Mouse (Mus musculus): ENCODE measurements at regions not wholly inside any gene's neighbourhood (a gene's known extent, or its start where the extent isn't known, plus 50 kb on each side); places are given as distances from the start of the nearest gene placed in this dataset.
A peak's percentile ranks its signal among the peaks of the same experiment; 100 is the strongest.

DNA sequence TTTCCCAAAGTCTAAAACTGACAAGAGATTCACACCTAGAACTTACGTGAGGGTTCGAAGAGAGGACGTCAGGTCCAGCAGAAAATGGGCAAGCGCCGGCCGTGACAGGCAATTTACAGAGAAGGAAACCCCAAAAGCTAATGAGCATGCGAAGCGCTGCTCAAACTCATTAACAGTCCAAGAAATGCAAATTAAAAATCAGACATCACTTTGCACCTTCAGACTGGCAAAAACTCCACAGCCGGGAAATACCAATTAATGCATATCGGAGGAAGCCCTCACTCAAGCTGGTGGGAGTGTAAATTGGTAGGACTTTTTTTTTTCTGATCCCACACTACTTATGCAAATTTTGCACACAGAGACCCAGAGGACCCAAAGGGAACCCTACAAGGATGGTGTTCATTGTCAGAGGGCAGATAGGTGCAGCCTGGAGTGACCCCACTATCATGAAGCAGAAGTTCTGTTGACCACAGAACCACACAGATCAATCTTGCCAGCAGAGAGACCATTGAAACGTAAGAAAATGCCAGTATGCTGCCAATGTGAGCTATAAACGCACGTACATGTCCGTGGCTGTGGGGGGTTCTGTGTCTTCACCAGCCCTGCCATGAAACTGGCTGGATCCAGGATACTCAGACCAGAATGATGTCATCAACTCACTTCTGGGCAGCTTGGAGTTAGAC lies 74.8 kb upstream of the Mvb12b start:
- ATAC-seq (replicated peaks; ENCODE audit: low FRiP score, poor library complexity, severe bottlenecking) = no peak

DNA sequence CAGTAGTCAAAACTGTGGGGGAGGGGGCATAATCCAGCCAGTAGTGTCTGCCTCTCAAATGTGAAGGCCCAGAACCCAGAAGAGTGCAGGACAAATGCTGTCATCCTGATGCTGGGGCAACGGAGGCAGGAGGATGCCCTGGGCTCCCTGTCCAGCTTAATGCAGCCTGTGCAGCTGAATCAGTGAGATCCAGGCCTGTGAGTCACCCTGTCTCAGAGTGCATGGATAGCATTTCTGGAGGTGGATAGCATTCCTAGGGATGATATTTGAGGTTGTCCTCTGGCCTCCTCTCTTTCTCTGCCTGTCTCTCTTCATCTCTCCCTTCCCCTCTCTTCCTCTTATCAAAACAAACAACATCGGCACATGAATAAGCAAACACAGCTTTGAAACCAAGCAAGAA lies 73.8 kb upstream of the Mvb12b start:
- no peak for ATAC-seq (replicated peaks; ENCODE audit: low FRiP score, poor library complexity, severe bottlenecking)

DNA sequence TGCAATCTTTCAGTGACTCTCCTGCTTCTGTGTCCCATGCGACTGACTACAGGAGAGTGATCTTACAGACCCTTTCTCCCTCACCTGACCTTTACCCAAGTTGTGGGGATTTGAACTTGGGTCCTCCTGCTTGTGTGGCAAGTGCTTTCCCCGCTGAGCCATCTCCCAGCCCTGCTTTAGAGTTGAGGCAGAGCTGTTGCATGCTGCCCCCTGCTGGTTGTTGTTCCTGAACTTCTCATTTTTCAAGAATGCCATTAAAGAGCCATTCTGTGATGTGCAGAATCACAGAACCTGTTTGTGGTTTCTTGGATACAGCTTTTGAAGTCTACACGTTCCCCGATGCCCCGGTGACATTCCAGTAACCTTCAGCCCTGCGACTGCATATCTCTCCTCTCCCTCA lies 70.0 kb upstream of the Mvb12b start:
- 0 out of 2 replicates have a peak, but pooled peaks have one; percentile 30 for ATAC-seq (replicated peaks; ENCODE audit: low FRiP score, poor library complexity, severe bottlenecking)

DNA sequence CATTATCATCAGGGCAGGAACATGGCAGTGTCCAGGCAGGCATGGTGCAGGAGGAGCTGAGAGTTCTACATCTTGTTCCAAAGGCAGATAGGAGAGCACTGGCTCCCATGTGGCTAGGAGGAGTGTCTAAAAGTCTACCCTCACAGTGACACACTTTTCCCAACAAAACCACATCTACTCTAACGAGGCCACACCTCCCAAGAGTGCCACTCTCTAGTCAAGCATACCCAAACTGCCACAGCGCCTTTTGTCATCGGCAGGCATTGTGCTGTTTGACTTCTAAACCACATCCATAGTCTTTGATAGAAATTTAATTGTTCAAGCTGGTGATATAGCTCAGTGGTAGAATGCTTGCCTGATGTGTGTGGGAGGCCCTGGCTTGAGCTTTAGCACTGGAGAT lies 56.6 kb upstream of the Mvb12b start:
- ATAC-seq (replicated peaks; ENCODE audit: low FRiP score, poor library complexity, severe bottlenecking) = no peak

DNA sequence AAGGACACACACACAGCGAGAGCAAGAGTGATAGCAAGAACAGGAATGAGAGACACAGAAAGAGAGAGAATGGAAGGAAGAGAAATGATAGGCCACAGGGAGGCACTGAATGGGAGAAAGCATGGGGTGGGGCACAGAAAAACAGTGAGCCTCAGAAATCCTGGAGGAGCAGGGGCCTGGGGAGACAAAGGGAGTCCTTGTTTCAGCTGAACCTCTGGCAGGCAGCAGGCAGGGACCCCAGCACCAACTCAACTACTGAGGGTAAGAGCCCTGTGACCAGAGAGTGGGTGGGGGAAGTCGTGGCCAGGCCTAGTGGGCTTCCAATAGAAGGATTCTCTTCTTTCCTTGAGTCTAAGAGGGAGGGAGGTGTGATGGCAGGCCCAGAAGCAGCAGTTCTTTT lies 54.3 kb upstream of the Mvb12b start:
- ATAC-seq (replicated peaks; ENCODE audit: low FRiP score, poor library complexity, severe bottlenecking) = no peak

DNA sequence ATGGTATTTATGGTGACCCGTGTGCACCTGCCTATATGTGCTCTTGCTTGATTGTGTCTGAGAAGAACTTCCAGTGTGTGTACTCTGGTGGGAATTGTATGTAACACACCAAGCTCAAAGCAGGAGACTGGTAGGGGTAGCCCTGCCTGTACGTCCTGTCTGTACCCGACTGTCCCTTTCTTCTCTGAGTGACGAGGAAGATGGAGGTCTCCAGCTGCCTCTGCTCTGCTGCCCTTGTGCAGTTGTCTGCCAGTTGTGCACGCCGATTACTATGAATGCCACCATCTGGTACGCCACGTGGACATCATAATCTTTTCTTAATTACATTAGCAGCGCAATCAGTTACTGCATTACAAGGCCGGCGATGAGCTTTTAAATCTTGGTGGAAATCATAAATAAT lies 53.6 kb upstream of the Mvb12b start:
- ATAC-seq (replicated peaks; ENCODE audit: low FRiP score, poor library complexity, severe bottlenecking) = no peak

DNA sequence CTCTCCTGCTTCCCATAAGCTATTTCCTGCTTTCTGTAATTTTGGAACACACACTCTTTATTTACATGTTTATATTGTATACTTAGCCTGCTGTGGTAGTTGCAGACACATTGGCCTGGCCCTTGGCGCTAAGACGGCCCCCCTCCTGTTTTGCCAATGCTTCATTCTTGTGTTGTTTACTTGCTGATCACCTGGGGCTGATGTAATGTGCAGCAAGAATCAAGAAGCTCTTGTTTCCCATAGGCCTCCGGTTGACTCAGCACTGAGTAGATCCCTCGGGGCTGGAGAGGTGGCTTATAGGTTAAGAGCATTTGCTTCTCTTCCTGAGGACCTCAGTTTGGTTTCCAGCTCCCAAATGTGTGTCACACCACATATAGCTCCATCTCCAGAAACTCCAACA lies 52.1 kb upstream of the Mvb12b start:
- no peak for ATAC-seq (replicated peaks; ENCODE audit: low FRiP score, poor library complexity, severe bottlenecking)
